Mouse (Mus musculus) heart, embryonic 13.5 days (tissue): ENCODE results near the gene Zcchc9. TPM values are rescaled to one million over a fixed set of nuclear protein-coding genes. Genes with fewer than 3 reads are reported as not detected.

Experiments used
- ATAC-seq: fragments of 200-750 bp; cut with Nextera tagmentation; 2 replicates; pipeline ENCODE4 v1.8.0; 2017; ENCODE audit warnings: moderate TSS enrichment; ENCODE audit not compliant: insufficient number of reproducible peaks, low FRiP score, low TSS enrichment; ENCODE audit errors: extremely low read depth
- H3K27ac ChIP-seq: fragments of 300-500 bp; sonication (generic); replicated peaks from 2 replicates; pipeline ENCODE4 v1.5.1; 2015; ENCODE audit warnings: moderate library complexity, mild to moderate bottlenecking, inconsistent platforms
- H3K27me3 ChIP-seq: fragments of 300-500 bp; sonication (generic); replicated peaks from 2 replicates; pipeline ENCODE4 v1.6.1; 2015; ENCODE audit warnings: mild to moderate bottlenecking, inconsistent platforms
- H3K36me3 ChIP-seq: fragments of 300-500 bp; sonication (generic); 2 replicates; pipeline ENCODE4 v1.6.1; 2015; ENCODE audit warnings: mild to moderate bottlenecking, inconsistent platforms
- H3K4me1 ChIP-seq: fragments of 300-500 bp; sonication (generic); 2 replicates; pipeline ENCODE4 v1.6.1; 2015; ENCODE audit warnings: inconsistent platforms
- H3K4me2 ChIP-seq: fragments of 300-500 bp; sonication (generic); 2 replicates; pipeline ENCODE4 v1.6.1; 2015; ENCODE audit warnings: inconsistent platforms, mild to moderate bottlenecking, moderate library complexity
- H3K4me3 ChIP-seq: fragments of 300-500 bp; sonication (generic); 2 replicates; pipeline ENCODE4 v1.5.1; 2015; ENCODE audit warnings: moderate library complexity, mild to moderate bottlenecking, inconsistent platforms
- H3K9ac ChIP-seq: fragments of 300-500 bp; sonication (generic); 2 replicates; pipeline ENCODE4 v1.6.1; 2015; ENCODE audit warnings: inconsistent platforms, mild to moderate bottlenecking, moderate library complexity
- H3K9me3 ChIP-seq: fragments of 300-500 bp; sonication (generic); 2 replicates; pipeline ENCODE4 v1.6.1; 2016; ENCODE audit warnings: inconsistent platforms
- WGBS: fragments of 180-500 bp; shearing (Covaris S2); methylation state at CpG from one replicate; pipeline ENCODE4 v1.1.7; 2015; ENCODE audit warnings: mixed read lengths; 5-methylcytosine and 5-hydroxymethylcytosine counted together
- polyA plus RNA-seq: library from polyadenylated mRNA; unstranded; fragments of >200 nt; fragmentation: Nextera tagmentation; extraction: Ambion mirVana; gene quantifications from 2 replicates; pipeline ENCODE4 v1.2.1, GENCODE M21; 2015

Gene Zcchc9
- polyA plus RNA-seq, result 23.7 and 28.5 TPM in 2 replicates

GRCm38 (mm10) chr13:91807155-91807839 is at the start of gene Zcchc9:
TSS of gene Zcchc9 (minus strand) at chr13:91807705.
- Histone ChIP-seq H3K27me3 (no peaks in the 10 kb centered on the region), H3K9ac (peak within 1 kb of the TSS; percentile 98), H3K27ac (peak within 1 kb of the TSS; percentile 95), H3K4me2 (peak within 1 kb of the TSS; percentile 71), H3K9me3 (no peaks in the 10 kb centered on the region), H3K36me3 (peaks cover 20% of the 10 kb centered on the region), H3K4me3 (peak within 1 kb of the TSS; percentile 96), H3K4me1 (peaks cover 13% of the 10 kb centered on the region)
- ATAC-seq, result peak; percentile 88
- WGBS, result under 1% methylated on average over 50 of the region's 50 CpGs

GRCm38 (mm10) chr13:91854412-91854811 is 46.9 kb upstream of the Zcchc9 start:
- H3K4me1 ChIP-seq, result no peaks in the 10 kb centered on the region
- 65% methylated on average over 3 of the region's 3 CpGs for WGBS
- H3K36me3 ChIP-seq, result no peaks in the 10 kb centered on the region
- ATAC-seq, result no peak
- H3K4me3 ChIP-seq, result no peak overlapping the region
- no peak overlapping the region for H3K4me2 ChIP-seq
- no peaks in the 10 kb centered on the region for H3K9me3 ChIP-seq
- H3K9ac ChIP-seq, result no peak overlapping the region
- H3K27me3 ChIP-seq, result no peaks in the 10 kb centered on the region
- no peak overlapping the region for H3K27ac ChIP-seq

- Histone ChIP-seq H3K27me3 (no peaks in the 10 kb centered on the region), H3K9ac (no peak overlapping the region), H3K4me3 (no peak overlapping the region), H3K9me3 (no peaks in the 10 kb centered on the region), H3K36me3 (no peaks in the 10 kb centered on the region), H3K4me1 (no peaks in the 10 kb centered on the region), H3K4me2 (no peak overlapping the region), H3K27ac (no peak overlapping the region)
- no peak for ATAC-seq
Observed at GRCm38 (mm10) chr13:91827876-91828275, 20.4 kb upstream of the Zcchc9 start.

- Histone ChIP-seq H3K9me3 (no peaks in the 10 kb centered on the region), H3K4me3 (no peak overlapping the region), H3K9ac (no peak overlapping the region), H3K27me3 (no peaks in the 10 kb centered on the region), H3K4me2 (no peak overlapping the region), H3K36me3 (no peaks in the 10 kb centered on the region), H3K4me1 (no peaks in the 10 kb centered on the region), H3K27ac (no peak overlapping the region)
- no peak for ATAC-seq
- 76% methylated on average over 2 of the region's 2 CpGs for WGBS
Observed at GRCm38 (mm10) chr13:91826066-91826465, 18.6 kb upstream of the Zcchc9 start.

- Histone ChIP-seq H3K9me3 (no peaks in the 10 kb centered on the region), H3K4me1 (no peaks in the 10 kb centered on the region), H3K9ac (no peak overlapping the region), H3K4me3 (no peak overlapping the region), H3K27me3 (no peaks in the 10 kb centered on the region), H3K4me2 (no peak overlapping the region), H3K36me3 (no peaks in the 10 kb centered on the region), H3K27ac (no peak overlapping the region)
- 70% methylated on average over 4 of the region's 4 CpGs for WGBS
- ATAC-seq, result no peak
Observed at GRCm38 (mm10) chr13:91824845-91825550, 17.5 kb upstream of the Zcchc9 start.

- 69% methylated on average over 6 of the region's 6 CpGs for WGBS
- Histone ChIP-seq H3K27me3 (no peaks in the 10 kb centered on the region), H3K4me1 (no peaks in the 10 kb centered on the region), H3K4me3 (no peak overlapping the region), H3K36me3 (no peaks in the 10 kb centered on the region), H3K9me3 (no peaks in the 10 kb centered on the region), H3K4me2 (no peak overlapping the region), H3K9ac (no peak overlapping the region), H3K27ac (no peak overlapping the region)
- no peak for ATAC-seq
Observed at GRCm38 (mm10) chr13:91823735-91824134, 16.2 kb upstream of the Zcchc9 start.

GRCm38 (mm10) chr13:91814670-91815069 is 7.2 kb upstream of the Zcchc9 start:
- Histone ChIP-seq H3K27me3 (no peaks in the 10 kb centered on the region), H3K4me2 (no peak overlapping the region), H3K4me1 (no peaks in the 10 kb centered on the region), H3K36me3 (no peaks in the 10 kb centered on the region), H3K27ac (no peak overlapping the region), H3K9me3 (peaks cover 5% of the 10 kb centered on the region; the same call in 1 of the 2 replicates), H3K4me3 (no peak overlapping the region), H3K9ac (no peak overlapping the region)
- no peak for ATAC-seq
- WGBS, result 78% methylated on average over 5 of the region's 5 CpGs

- ATAC-seq, result no peak
- H3K27me3 ChIP-seq, result no peaks in the 10 kb centered on the region
- peaks cover 15% of the 10 kb centered on the region for H3K36me3 ChIP-seq
- H3K4me2 ChIP-seq, result no peak overlapping the region
- H3K9me3 ChIP-seq, result 0 out of 2 replicates have a peak, but pooled peaks cover under 1% of the 10 kb centered on the region
- no peak overlapping the region for H3K4me3 ChIP-seq
- peaks cover 13% of the 10 kb centered on the region for H3K4me1 ChIP-seq
- H3K9ac ChIP-seq, result no peak overlapping the region
- H3K27ac ChIP-seq, result no peak overlapping the region
- WGBS, result 39% methylated on average over 2 of the region's 2 CpGs
Observed at GRCm38 (mm10) chr13:91809476-91809875, 2.0 kb upstream of the Zcchc9 start.

- H3K36me3 ChIP-seq, result peaks cover 20% of the 10 kb centered on the region
- H3K4me1 ChIP-seq, result peaks cover 13% of the 10 kb centered on the region
- peak overlapping the region; percentile 71 for H3K4me2 ChIP-seq
- peak overlapping the region; percentile 98 for H3K9ac ChIP-seq
- no peaks in the 10 kb centered on the region for H3K27me3 ChIP-seq
- no peaks in the 10 kb centered on the region for H3K9me3 ChIP-seq
- H3K4me3 ChIP-seq, result peak overlapping the region; percentile 96
- H3K27ac ChIP-seq, result peak overlapping the region; percentile 95
- WGBS, result 27% methylated on average over 20 of the region's 20 CpGs
- ATAC-seq, result no peak
Observed at GRCm38 (mm10) chr13:91807874-91808575, 520 bp upstream of the Zcchc9 start.

- no peaks in the 10 kb centered on the region for H3K27me3 ChIP-seq
- H3K4me1 ChIP-seq, result peaks cover 5% of the 10 kb centered on the region
- WGBS, result 76% methylated on average over 5 of the region's 5 CpGs
- H3K9me3 ChIP-seq, result no peaks in the 10 kb centered on the region
- no peak for ATAC-seq
- H3K9ac ChIP-seq, result no peak overlapping the region
- no peak overlapping the region for H3K4me2 ChIP-seq
- H3K36me3 ChIP-seq, result peaks cover 68% of the 10 kb centered on the region
- no peak overlapping the region for H3K4me3 ChIP-seq
- no peak overlapping the region for H3K27ac ChIP-seq
Observed at GRCm38 (mm10) chr13:91801726-91802125, 5.8 kb downstream of the Zcchc9 start.

GRCm38 (mm10) chr13:91797442-91797841 is 10.1 kb downstream of the Zcchc9 start:
- no peaks in the 10 kb centered on the region for H3K9me3 ChIP-seq
- no peak overlapping the region for H3K27ac ChIP-seq
- no peaks in the 10 kb centered on the region for H3K4me1 ChIP-seq
- peaks cover 82% of the 10 kb centered on the region for H3K36me3 ChIP-seq
- H3K27me3 ChIP-seq, result no peaks in the 10 kb centered on the region
- 87% methylated on average over 10 of the region's 10 CpGs for WGBS
- no peak overlapping the region for H3K4me2 ChIP-seq
- no peak for ATAC-seq
- no peak overlapping the region for H3K9ac ChIP-seq
- no peak overlapping the region for H3K4me3 ChIP-seq
